Mouse (Mus musculus) limb, embryonic 10.5 days (tissue): ENCODE data around the gene Plxdc1. TPM values are rescaled to one million over a fixed set of nuclear protein-coding genes. Genes with fewer than 3 reads are reported as not detected.

ENCODE experiments used
- DNase-seq: peaks from one replicate; pipeline ENCODE4 v3.0.0-alpha.2; 2017; ENCODE audit warnings: low spot score
- H3K27ac ChIP-seq: fragments of 300-500 bp; sonication (generic); 2 replicates; pipeline ENCODE4 v1.5.1; 2016; ENCODE audit warnings: mild to moderate bottlenecking
- H3K27me3 ChIP-seq: fragments of 300-500 bp; sonication (generic); 2 replicates; pipeline ENCODE4 v1.6.1; 2016; ENCODE audit warnings: low read depth, mild to moderate bottlenecking; ENCODE audit not compliant: poor library complexity, severe bottlenecking
- H3K36me3 ChIP-seq: fragments of 300-500 bp; sonication (generic); 2 replicates; pipeline ENCODE4 v1.6.1; 2016; ENCODE audit warnings: mild to moderate bottlenecking, moderate library complexity
- H3K4me1 ChIP-seq: fragments of 300-500 bp; sonication (generic); 2 replicates; pipeline ENCODE4 v1.6.1; 2016
- H3K4me3 ChIP-seq: fragments of 300-500 bp; sonication (generic); 2 replicates; pipeline ENCODE4 v1.5.1; 2016; ENCODE audit warnings: mild to moderate bottlenecking, moderate library complexity
- H3K9me3 ChIP-seq: fragments of 300-500 bp; sonication (generic); replicated peaks from 2 replicates; pipeline ENCODE4 v1.6.1; 2016; ENCODE audit warnings: mild to moderate bottlenecking
- WGBS: fragments of 180-500 bp; shearing (Covaris S2); methylation state at CpG from one replicate; pipeline ENCODE4 v1.1.7; 2016; 5-methylcytosine and 5-hydroxymethylcytosine counted together
- polyA plus RNA-seq: library from polyadenylated mRNA; unstranded; fragments of >200 nt; fragmentation: Nextera tagmentation; extraction: Ambion mirVana; gene quantifications from 2 replicates; pipeline ENCODE4 v1.2.1, GENCODE M21; 2016

Plxdc1 gene
- polyA plus RNA-seq, 1 experiment from 2014 or later, result not detected

DNA sequence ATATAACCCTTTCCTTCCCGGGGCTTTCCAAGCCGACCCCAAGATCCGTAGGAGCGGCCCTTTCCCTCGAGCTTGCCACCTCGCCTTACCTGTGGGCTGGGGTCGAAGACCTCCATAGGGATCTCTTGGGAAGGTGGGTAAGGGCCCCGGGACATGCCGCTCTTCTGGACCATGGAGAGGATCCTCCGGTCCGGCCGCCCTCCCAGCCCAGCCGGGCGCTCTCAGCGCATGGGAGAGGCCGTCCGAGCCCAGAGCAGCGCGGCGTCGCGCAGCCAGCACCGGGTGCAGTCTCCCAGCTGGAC is 36.0 kb upstream of the Plxdc1 start:
- Histone ChIP-seq H3K4me1 (peaks cover 56% of the 10 kb centered on the region), H3K27me3 (peaks cover 22% of the 10 kb centered on the region), H3K4me3 (peak overlapping the region; percentile 85), H3K9me3 (no peaks in the 10 kb centered on the region), H3K36me3 (peaks cover 12% of the 10 kb centered on the region; the same call in 1 of the 2 replicates), H3K27ac (peak overlapping the region; percentile 94)
- DNase-seq, result no peak
- under 1% methylated on average over 23 of the region's 23 CpGs for WGBS

DNA sequence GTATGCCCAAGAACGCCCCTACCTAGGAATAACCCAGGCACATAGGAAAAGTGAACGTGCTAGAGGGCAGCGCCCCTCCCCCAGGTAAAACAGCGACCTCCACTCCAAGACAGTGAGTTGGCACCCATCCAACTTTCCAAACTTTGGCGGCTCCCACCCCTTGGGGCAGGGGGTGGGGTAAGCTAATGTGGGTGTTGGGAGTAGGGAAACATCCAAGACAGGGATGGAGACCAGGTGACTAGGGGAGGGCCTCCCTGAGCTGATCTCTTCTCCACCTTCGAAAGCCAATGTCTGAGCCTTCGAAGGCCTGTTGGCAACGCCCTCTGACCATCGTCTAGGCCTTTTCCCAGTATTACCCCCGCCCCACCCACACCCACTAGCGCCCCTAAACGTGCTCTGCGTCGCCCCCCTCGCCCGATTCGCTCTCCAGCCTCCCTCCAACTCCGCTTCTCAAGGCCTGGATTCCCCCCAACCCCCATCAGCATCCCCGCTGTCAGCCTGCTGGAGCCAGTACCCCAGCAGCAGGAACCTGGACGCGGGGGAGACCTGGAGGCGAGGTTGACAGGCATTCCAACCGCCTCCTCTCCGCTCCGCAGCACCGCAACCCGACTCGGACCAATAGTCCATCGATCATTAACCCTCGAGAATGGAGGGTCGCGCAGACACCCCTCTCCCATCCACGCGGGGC is 35.5 kb upstream of the Plxdc1 start:
- Histone ChIP-seq H3K4me1 (peaks cover 56% of the 10 kb centered on the region), H3K36me3 (peaks cover 16% of the 10 kb centered on the region), H3K27me3 (peaks cover 22% of the 10 kb centered on the region), H3K4me3 (peak overlapping the region; percentile 85), H3K27ac (peak overlapping the region; percentile 94), H3K9me3 (no peaks in the 10 kb centered on the region)
- peak; percentile 68 for DNase-seq
- 5% methylated on average over 33 of the region's 34 CpGs for WGBS

DNA sequence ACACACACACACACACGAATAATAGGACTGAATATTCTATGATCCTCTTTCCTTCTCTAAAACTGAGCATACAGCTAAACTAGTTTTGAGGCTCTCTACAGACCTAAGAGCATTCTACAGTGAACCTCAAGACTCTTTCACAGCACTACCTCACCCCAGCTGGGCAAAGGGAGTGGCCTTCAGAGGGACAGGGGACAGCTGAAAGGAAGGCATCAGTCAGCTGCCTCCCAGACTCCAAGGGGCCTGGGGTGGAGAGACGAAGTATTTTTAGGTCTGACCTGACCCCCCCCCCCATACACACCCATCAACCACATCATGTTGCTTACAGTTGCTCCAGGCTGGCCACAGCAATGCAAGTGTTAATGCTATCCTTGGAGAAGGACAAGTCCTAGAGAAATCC is 34.9 kb upstream of the Plxdc1 start:
- peaks cover 56% of the 10 kb centered on the region for H3K4me1 ChIP-seq
- H3K4me3 ChIP-seq, result peak overlapping the region; percentile 85
- H3K9me3 ChIP-seq, result no peaks in the 10 kb centered on the region
- H3K36me3 ChIP-seq, result peaks cover 22% of the 10 kb centered on the region
- peaks cover 22% of the 10 kb centered on the region for H3K27me3 ChIP-seq
- no peak for DNase-seq
- H3K27ac ChIP-seq, result peak overlapping the region; percentile 94; the same call in 1 of the 2 replicates
- WGBS, result 61% methylated on average over 2 of the region's 2 CpGs

DNA sequence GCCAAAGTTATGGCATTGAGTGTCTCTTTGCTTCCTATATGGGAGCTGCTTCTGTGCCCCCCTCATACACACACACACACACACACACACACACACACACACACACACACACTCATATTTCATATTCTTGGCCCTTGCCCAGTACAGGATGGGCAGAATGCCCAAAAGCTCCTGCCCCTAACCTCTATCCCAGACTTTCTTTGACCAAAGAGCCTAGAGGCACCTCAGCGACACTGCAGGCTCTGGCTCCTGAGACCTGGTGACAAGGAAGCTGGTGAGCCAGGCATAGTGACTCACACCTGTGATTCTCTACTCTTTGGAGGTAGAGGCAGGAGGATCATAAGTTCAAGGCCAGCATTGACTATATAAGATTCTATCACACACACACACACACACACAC is 34.5 kb upstream of the Plxdc1 start:
- Histone ChIP-seq H3K4me1 (peaks cover 51% of the 10 kb centered on the region), H3K27ac (no peak overlapping the region), H3K9me3 (no peaks in the 10 kb centered on the region), H3K36me3 (peaks cover 26% of the 10 kb centered on the region), H3K27me3 (peaks cover 22% of the 10 kb centered on the region), H3K4me3 (no peak overlapping the region)
- 57% methylated on average over 1 of the region's 1 CpGs for WGBS
- no peak for DNase-seq

DNA sequence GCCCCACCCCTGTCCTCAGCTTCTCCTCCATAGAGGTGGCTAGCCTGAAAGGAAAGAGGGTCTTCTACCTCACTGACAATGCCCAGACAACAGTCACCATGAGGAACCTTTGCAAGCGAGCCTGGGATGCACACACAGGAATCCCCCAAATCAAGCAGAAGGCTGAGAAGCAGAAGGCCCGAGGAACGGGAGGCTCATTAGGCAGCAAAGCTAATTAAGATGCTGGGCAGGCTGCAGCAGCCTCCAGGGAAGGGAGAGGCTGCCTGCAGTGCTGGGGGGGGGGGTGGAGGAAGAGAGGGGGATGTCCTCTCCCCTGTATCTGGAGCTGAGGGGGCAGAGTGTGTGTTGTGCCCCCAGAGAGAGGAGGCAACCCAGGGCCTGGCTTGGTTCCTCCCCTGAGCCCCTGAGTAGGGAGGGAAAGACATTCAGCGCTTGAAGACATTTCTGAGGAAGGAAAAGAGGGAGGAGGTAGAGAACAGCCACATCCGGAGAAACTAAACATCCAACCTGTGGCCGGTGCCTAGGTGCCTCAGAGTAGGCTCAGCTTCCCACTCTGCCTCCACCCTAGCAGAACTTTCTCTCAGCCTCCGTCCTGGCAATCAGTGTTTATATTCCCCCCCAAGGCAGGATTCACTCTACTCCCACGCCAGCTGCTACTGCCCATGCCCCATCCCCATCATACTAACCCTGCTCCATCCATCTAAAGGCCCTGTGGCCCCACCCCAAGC is 33.8 kb upstream of the Plxdc1 start:
- WGBS, result 41% methylated on average over 8 of the region's 8 CpGs

DNA sequence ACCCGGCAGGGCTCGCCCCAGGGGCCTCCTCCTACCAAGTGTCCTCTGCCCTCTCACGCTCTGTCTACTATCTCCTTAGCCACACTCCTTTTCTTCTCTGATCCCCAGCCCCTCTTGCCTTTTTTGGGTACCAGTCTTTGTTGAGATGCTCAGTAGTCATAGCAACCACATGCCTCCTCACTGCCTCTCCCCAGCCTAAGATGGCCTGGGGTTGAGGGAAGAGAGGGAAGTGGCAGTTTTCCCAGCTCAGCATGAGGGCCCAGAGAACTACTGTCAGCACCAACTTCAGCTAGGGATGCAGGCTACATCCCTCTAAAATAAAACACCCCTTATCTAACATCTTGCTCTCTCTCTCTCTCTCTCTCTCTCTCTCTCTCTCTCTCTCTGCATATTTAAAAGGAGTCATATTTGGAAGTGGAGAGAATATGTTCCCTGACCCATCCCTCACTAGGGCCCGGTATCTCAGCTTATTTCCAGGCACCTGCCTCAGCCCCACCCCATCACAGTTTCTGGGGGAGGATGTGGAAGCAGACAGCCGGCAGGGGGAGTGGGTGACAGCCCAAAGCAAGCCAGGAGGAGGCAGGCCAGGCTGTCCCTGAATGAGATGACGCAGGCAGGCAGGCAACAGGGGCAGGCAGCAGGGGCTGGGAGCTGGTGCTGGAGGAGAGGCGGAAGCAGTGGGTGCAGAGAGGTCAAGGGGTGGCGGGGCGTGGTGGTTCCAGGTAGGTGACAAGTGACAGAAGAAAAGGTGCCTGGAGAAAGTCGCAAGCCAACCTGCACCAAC is 32.8 kb upstream of the Plxdc1 start:
- Histone ChIP-seq H3K27me3 (peaks cover 22% of the 10 kb centered on the region), H3K4me1 (peaks cover 50% of the 10 kb centered on the region), H3K4me3 (0 out of 2 replicates have a peak overlapping the region, but pooled peaks have one; percentile 12), H3K9me3 (no peaks in the 10 kb centered on the region), H3K36me3 (peaks cover 40% of the 10 kb centered on the region), H3K27ac (no peak overlapping the region)
- WGBS, result 33% methylated on average over 10 of the region's 10 CpGs
- no peak for DNase-seq

More for the DNA sequence above, 33.8 kb upstream of the Plxdc1 start:
- H3K4me1 ChIP-seq, result peaks cover 50% of the 10 kb centered on the region
- DNase-seq, result no peak
- peaks cover 32% of the 10 kb centered on the region for H3K36me3 ChIP-seq
- no peaks in the 10 kb centered on the region for H3K9me3 ChIP-seq
- peaks cover 22% of the 10 kb centered on the region for H3K27me3 ChIP-seq
- H3K27ac ChIP-seq, result peak overlapping the region; percentile 43; the same call in 1 of the 2 replicates
- peak overlapping the region; percentile 18; the same call in 1 of the 2 replicates for H3K4me3 ChIP-seq

DNA sequence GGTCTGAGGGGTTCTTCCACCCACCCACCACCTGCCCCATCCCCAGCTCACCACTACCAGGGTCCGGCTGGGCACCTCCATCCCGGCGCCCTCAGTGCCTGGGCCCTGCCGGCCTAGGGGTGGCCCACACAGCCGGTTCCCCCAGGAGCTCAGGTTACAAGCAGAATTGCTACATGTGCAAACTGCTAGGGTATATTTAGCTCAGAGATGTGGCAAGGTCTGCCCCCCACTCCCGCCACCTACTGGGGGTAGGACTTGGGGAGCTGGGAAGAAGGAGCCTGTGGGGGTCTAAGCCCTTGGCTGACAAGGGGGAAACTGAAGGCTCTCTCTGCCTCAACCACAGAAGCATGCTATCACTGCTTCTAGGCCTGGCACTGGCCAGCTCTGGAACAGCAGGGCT is 32.0 kb upstream of the Plxdc1 start:
- no peak overlapping the region for H3K4me3 ChIP-seq
- peaks cover 47% of the 10 kb centered on the region for H3K4me1 ChIP-seq
- no peak for DNase-seq
- 60% methylated on average over 6 of the region's 6 CpGs for WGBS
- peaks cover 22% of the 10 kb centered on the region for H3K27me3 ChIP-seq
- no peak overlapping the region for H3K27ac ChIP-seq
- H3K9me3 ChIP-seq, result no peaks in the 10 kb centered on the region
- peaks cover 40% of the 10 kb centered on the region for H3K36me3 ChIP-seq

DNA sequence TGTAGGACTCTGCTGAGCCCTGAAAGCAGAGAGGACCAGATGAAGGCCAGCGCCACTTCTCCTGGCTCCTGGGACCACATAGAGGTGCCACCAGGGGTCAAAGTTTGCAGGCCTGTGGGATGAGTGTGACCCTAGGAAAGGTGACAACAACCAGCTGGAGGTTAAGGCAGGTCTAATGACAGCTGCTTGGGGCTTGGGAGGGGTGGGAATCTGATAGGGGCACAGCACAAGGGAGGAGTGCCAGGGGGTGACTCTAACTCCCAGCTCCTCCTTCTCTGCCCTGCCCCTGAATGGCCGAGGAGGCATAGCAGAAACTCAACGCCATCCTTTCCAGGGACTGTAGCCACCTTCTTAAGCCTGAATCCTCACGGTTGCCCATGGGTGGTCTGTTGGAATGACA is 30.6 kb upstream of the Plxdc1 start:
- WGBS, result 71% methylated on average over 4 of the region's 4 CpGs
- H3K36me3 ChIP-seq, result peaks cover 43% of the 10 kb centered on the region
- peaks cover 43% of the 10 kb centered on the region for H3K4me1 ChIP-seq
- no peaks in the 10 kb centered on the region for H3K9me3 ChIP-seq
- peaks cover 32% of the 10 kb centered on the region for H3K27me3 ChIP-seq
- DNase-seq, result no peak
- no peak overlapping the region for H3K27ac ChIP-seq
- H3K4me3 ChIP-seq, result no peak overlapping the region

DNA sequence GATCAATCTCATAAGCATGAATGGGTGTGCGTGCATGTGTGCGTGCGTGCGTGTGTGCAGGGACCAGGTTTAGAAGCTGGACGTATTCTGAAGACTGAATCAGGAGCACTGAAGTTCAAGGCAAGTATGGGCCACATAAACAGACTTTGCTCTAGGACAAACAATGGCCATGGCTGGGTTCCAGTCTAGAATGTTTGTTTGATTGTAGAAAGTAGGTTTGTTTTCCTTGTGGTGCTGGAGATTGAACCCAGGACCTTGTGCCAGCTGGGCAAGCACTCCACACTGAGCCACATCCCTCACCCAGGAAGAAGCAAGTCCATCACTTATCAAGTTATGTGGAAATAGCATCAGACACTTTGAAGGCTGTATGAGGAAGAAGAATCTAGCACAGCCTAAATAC is 29.9 kb upstream of the Plxdc1 start:
- Histone ChIP-seq H3K4me3 (no peak overlapping the region), H3K27ac (no peak overlapping the region)
- WGBS, result 92% methylated on average over 5 of the region's 5 CpGs

DNA sequence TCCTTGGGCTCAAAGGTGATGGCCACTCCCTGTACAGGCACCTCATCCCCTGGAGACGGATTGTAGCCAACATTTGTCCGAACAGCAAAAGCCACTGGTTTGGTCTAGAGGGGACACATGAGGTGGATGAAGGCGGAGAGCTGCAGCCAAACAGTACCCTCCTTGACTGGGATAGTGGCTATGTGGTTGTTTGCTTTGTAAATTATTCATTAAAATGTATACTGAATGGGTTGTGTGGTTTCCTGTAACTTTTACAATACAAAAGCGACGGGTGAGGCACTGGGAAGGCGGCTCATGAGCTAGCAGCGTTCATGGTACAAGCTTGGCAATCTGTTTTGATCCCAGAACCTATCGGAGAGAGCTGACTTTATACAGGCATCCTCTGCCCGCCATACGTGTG is 26.6 kb upstream of the Plxdc1 start:
- Histone ChIP-seq H3K27me3 (peaks cover 22% of the 10 kb centered on the region), H3K27ac (no peak overlapping the region), H3K9me3 (no peaks in the 10 kb centered on the region), H3K36me3 (peaks cover 66% of the 10 kb centered on the region), H3K4me3 (no peak overlapping the region), H3K4me1 (peaks cover 14% of the 10 kb centered on the region)
- DNase-seq, result no peak
- WGBS, result 78% methylated on average over 10 of the region's 10 CpGs

More for the DNA sequence above, 29.9 kb upstream of the Plxdc1 start:
- peaks cover 42% of the 10 kb centered on the region for H3K4me1 ChIP-seq
- DNase-seq, result no peak
- peaks cover 48% of the 10 kb centered on the region for H3K36me3 ChIP-seq
- H3K27me3 ChIP-seq, result peaks cover 35% of the 10 kb centered on the region
- H3K9me3 ChIP-seq, result no peaks in the 10 kb centered on the region

DNA sequence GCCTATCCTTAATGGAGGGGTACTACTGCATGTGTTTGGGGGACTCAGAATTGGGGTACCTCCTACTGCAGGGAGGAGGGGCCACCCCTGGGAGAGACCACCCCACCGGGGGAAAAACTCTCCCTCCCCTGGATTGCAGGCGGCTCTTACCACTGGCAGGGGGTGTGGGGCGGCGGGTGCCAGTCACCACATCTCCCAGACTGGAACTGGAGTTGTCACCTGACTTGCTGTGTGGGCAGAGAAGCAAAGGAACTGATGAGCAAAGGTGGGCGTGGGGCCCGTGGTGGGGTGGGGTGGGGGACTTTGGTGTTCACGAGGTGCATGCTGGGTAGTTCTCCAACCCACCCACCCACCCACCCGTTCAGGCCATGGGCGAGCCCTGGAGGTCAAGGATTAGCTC is 25.5 kb upstream of the Plxdc1 start:
- peaks cover 22% of the 10 kb centered on the region for H3K27me3 ChIP-seq
- H3K36me3 ChIP-seq, result peaks cover 56% of the 10 kb centered on the region
- 68% methylated on average over 9 of the region's 9 CpGs for WGBS

DNA sequence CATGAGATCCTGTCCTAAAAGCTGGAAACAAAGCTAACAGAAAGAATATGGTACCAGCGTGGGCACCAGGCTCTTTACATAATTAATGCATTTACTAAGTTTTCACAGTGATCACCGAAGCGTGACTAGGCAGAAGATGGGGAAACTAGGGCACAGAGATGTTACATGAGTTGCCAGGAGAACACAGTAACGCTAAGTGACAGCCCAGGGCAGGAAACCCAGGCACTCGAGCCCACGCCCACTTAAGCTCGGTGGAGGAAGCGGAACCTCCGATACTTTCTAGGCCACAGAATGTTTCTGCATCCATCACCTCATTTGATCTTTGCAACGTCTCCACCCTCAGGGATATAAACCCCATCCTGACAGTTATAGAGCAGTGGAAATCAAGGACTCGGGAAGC is 21.8 kb upstream of the Plxdc1 start:
- Histone ChIP-seq H3K4me1 (peaks cover 32% of the 10 kb centered on the region), H3K27ac (no peak overlapping the region), H3K4me3 (no peak overlapping the region), H3K9me3 (no peaks in the 10 kb centered on the region), H3K36me3 (peaks cover 49% of the 10 kb centered on the region), H3K27me3 (peaks cover 46% of the 10 kb centered on the region)
- no peak for DNase-seq
- WGBS, result 85% methylated on average over 11 of the region's 11 CpGs

More for the DNA sequence above, 25.5 kb upstream of the Plxdc1 start:
- no peak for DNase-seq
- no peak overlapping the region for H3K4me3 ChIP-seq
- H3K4me1 ChIP-seq, result peaks cover 14% of the 10 kb centered on the region
- 0 out of 2 replicates have a peak overlapping the region, but pooled peaks have one; percentile 16 for H3K27ac ChIP-seq
- no peaks in the 10 kb centered on the region for H3K9me3 ChIP-seq

DNA sequence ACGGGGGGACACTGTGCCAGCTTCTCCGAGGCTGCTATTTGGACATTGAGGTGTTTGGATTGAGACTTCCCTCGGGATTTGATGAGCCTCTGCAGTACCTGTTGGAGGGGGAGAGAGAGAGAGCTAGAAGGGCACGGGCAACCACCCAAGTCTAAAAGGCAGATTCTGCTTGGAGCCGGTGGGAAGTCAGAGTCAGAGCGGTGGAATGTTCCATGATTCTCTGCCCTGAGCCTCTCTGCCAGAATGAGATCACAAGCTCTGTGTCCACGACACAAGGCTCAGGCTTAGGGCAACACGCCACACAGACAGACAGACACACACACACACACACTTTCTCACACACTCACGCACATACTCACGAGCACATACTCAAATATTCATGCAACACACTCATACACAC is 19.4 kb upstream of the Plxdc1 start:
- Histone ChIP-seq H3K4me1 (peaks cover 41% of the 10 kb centered on the region), H3K4me3 (no peak overlapping the region), H3K27ac (no peak overlapping the region), H3K27me3 (peaks cover 52% of the 10 kb centered on the region), H3K9me3 (no peaks in the 10 kb centered on the region), H3K36me3 (peaks cover 38% of the 10 kb centered on the region)
- DNase-seq, result no peak
- 86% methylated on average over 10 of the region's 10 CpGs for WGBS
